Mouse (Mus musculus) limb, embryonic 12.5 days (tissue): ENCODE data around the gene Ndufa13. TPM values are rescaled to one million over a fixed set of nuclear protein-coding genes. Genes with fewer than 3 reads are reported as not detected.
A peak's percentile ranks its signal among the peaks of the same experiment; 100 is the strongest.

ENCODE experiments used
- ATAC-seq: fragments of 200-750 bp; cut with Nextera tagmentation; 2 replicates; pipeline ENCODE4 v1.8.0; 2017; ENCODE audit warnings: low read depth, moderate TSS enrichment; ENCODE audit not compliant: insufficient number of reproducible peaks, insufficient read depth, low FRiP score, low TSS enrichment
- H3K27ac ChIP-seq: fragments of 300-500 bp; sonication (generic); 2 replicates; pipeline ENCODE4 v1.5.1; 2016; ENCODE audit warnings: mild to moderate bottlenecking, moderate library complexity
- H3K27me3 ChIP-seq: fragments of 300-500 bp; sonication (generic); 2 replicates; pipeline ENCODE4 v1.6.1; 2016; ENCODE audit warnings: mild to moderate bottlenecking, moderate library complexity
- H3K36me3 ChIP-seq: fragments of 300-500 bp; sonication (generic); 2 replicates; pipeline ENCODE4 v1.6.1; 2016; ENCODE audit warnings: mild to moderate bottlenecking, moderate library complexity
- H3K4me1 ChIP-seq: fragments of 300-500 bp; sonication (generic); replicated peaks from 2 replicates; pipeline ENCODE4 v1.6.1; 2016
- H3K4me2 ChIP-seq: fragments of 300-500 bp; sonication (generic); 2 replicates; pipeline ENCODE4 v1.6.1; 2016; ENCODE audit warnings: mild to moderate bottlenecking, moderate library complexity
- H3K4me3 ChIP-seq: fragments of 300-500 bp; sonication (generic); replicated peaks from 2 replicates; pipeline ENCODE4 v1.5.1; 2016; ENCODE audit warnings: mild to moderate bottlenecking
- H3K9ac ChIP-seq: fragments of 300-500 bp; sonication (generic); replicated peaks from 2 replicates; pipeline ENCODE4 v1.6.1; 2016; ENCODE audit warnings: mild to moderate bottlenecking, moderate library complexity
- H3K9me3 ChIP-seq: fragments of 300-500 bp; sonication (generic); 2 replicates; pipeline ENCODE4 v1.6.1; 2016; ENCODE audit warnings: mild to moderate bottlenecking, moderate library complexity
- WGBS: fragments of 180-500 bp; shearing (Covaris S2); methylation state at CpG from one replicate; pipeline ENCODE4 v1.1.7; 2016; 5-methylcytosine and 5-hydroxymethylcytosine counted together
- polyA plus RNA-seq: library from polyadenylated mRNA; unstranded; fragments of >200 nt; fragmentation: Nextera tagmentation; extraction: Ambion mirVana; gene quantifications from 2 replicates; pipeline ENCODE4 v1.2.1, GENCODE M21; 2016

Ndufa13 gene
- polyA plus RNA-seq, 1 experiment from 2014 or later, result 172 TPM

DNA sequence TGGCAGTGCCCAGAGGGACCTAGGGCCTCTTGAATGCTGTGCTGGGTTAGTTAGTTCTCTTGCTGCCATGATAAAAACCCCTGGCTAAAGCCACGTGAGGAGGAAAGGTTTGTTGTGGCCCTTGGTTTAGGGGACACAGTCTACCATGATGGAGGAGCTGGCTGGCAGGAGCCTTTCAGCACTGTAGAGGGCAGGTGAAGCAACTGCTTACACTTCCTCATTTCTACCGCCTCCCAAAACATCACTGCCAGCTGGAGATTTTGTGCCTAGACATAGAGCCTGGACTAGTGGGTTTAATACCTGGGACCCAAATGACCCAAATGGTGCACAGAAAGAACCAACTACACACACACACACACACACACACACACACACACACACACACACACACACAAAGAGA lies 41.1 kb downstream of the Ndufa13 start:
- H3K4me2 ChIP-seq, result no peak overlapping the region
- H3K9me3 ChIP-seq, result no peaks in the 10 kb centered on the region
- no peak for ATAC-seq
- 0 out of 2 replicates have a peak, but pooled peaks cover 8% of the 10 kb centered on the region for H3K36me3 ChIP-seq
- WGBS, result 67% methylated on average over 2 of the region's 2 CpGs
- H3K27me3 ChIP-seq, result no peaks in the 10 kb centered on the region
- H3K4me1 ChIP-seq, result no peaks in the 10 kb centered on the region
- no peak overlapping the region for H3K4me3 ChIP-seq
- 0 out of 2 replicates have a peak overlapping the region, but pooled peaks have one; percentile 18 for H3K9ac ChIP-seq
- H3K27ac ChIP-seq, result no peak overlapping the region

DNA sequence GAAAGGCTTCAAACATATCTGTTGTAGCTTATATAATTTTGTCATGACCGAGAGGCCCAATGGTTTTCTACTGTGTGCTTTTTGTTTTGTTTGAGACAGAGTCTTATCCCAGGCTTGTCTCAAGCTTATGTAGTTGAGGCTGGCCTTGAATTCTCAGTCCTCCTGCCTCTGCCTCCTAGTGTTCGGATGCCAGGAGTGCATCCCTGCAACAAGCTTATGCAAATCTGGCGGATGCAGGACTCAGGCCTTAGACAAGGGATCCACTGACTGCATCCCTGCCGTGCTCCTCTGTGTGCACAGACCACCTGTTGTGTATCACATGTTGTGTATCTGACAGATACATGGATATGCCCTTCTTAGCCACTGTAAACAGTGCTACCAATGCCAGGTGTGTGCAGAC lies 41.6 kb downstream of the Ndufa13 start:
- Histone ChIP-seq H3K9me3 (no peaks in the 10 kb centered on the region), H3K36me3 (0 out of 2 replicates have a peak, but pooled peaks cover 8% of the 10 kb centered on the region), H3K27ac (no peak overlapping the region), H3K4me3 (no peak overlapping the region), H3K4me2 (no peak overlapping the region), H3K27me3 (no peaks in the 10 kb centered on the region), H3K9ac (0 out of 2 replicates have a peak overlapping the region, but pooled peaks have one; percentile 18), H3K4me1 (no peaks in the 10 kb centered on the region)
- 63% methylated on average over 4 of the region's 4 CpGs for WGBS
- ATAC-seq, result no peak

DNA sequence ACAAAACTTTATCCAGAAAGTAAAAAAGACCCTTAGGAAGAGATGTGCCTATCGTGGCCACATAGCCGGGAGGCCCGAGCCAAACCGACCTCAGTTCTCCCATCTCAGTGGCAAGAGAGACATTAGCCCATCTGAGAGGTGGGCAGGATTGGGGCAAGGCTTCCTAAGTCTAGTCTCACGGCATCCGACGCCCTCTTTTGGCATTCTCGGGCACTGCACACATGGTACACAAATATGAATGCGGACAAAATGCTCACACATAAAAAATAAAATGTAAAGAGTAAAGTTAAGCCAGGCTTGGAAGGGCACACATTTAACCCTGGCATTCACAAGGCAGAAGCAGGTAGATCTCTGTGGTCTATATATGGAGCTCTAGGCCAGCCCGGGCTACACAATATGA lies 48.5 kb downstream of the Ndufa13 start:
- no peak overlapping the region for H3K27ac ChIP-seq
- no peak overlapping the region for H3K4me2 ChIP-seq
- 92% methylated on average over 10 of the region's 10 CpGs for WGBS
- no peaks in the 10 kb centered on the region for H3K36me3 ChIP-seq
- no peak overlapping the region for H3K9ac ChIP-seq
- H3K4me3 ChIP-seq, result no peak overlapping the region
- no peaks in the 10 kb centered on the region for H3K27me3 ChIP-seq
- peaks cover 4% of the 10 kb centered on the region; the same call in 1 of the 2 replicates for H3K9me3 ChIP-seq
- no peak for ATAC-seq
- no peaks in the 10 kb centered on the region for H3K4me1 ChIP-seq

DNA sequence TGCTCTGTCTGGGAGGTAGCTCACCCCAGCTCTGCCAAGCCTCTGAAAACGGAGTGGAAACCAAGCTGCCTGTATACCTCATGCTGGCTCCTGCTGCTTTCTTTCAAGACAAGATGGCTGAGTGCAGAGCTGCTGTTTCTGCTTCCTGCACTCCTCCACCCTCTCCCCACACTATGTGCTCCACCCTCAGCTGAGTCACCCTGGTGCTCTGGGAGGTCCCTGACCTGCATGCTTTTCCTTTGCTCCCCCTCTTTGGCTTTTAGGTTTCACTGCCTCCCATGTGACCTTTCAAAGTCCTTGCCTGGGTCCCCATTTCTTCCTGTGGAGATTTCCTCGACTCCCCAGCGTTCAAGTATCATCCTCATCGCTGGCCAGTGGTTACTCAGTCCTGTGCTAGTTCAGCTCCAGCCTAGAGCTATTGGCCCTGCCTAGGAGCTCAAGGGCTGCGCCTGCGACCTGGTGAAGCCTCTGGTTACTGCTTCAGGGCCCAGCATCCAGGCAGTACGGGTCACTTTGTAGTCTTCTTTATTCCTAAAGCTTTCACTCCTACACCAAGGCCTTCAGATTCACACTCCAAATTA lies 51.3 kb downstream of the Ndufa13 start:
- 78% methylated on average over 7 of the region's 7 CpGs for WGBS
- ATAC-seq, result no peak
- Histone ChIP-seq H3K27me3 (no peaks in the 10 kb centered on the region), H3K36me3 (no peaks in the 10 kb centered on the region), H3K27ac (no peak overlapping the region), H3K9me3 (peaks cover 4% of the 10 kb centered on the region; the same call in 1 of the 2 replicates), H3K9ac (no peak overlapping the region), H3K4me3 (no peak overlapping the region), H3K4me1 (no peaks in the 10 kb centered on the region), H3K4me2 (no peak overlapping the region)

DNA sequence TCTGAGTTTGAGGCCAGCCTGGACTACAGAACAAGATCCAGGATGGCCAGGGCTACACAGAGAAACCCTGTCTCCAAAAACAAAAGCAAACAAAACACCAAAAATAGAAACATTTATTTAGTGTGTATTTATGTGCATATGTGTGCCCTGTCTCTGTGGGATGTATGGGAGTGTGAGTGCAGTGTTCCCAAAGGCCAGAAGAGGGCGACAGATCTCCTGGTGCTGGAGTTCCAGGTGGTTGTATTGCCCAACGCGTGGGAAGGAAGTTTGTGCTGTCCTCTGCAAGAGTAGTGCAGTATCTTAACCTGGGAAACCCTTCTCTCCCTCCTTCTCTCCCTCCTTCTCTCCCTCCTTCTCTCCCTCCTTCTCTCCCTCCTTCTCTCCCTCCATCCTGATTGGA lies 52.5 kb downstream of the Ndufa13 start:
- Histone ChIP-seq H3K4me2 (no peak overlapping the region), H3K27ac (no peak overlapping the region), H3K9ac (no peak overlapping the region), H3K9me3 (peaks cover 4% of the 10 kb centered on the region; the same call in 1 of the 2 replicates), H3K4me3 (no peak overlapping the region), H3K36me3 (no peaks in the 10 kb centered on the region), H3K4me1 (no peaks in the 10 kb centered on the region), H3K27me3 (no peaks in the 10 kb centered on the region)
- ATAC-seq, result no peak
- WGBS, result 47% methylated on average over 3 of the region's 3 CpGs

DNA sequence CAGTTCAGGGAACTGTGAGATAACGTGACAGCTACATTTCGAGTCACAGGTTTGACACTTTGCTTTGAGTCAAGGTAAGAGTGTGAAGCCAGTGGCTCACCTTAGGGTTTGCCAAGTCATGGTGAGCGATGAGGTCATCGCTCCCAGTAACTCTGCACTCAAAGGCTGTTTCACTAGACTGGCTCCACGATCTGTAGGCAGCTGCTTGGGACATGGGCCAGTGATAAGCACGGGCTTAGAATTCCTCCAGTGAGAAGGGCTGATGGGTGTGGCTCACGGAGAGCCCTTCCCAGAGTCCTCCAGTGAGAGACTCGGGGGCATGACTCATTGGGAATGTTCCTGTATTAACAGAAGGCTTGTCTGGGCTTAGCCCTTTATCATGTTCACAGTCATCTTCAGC lies 53.4 kb downstream of the Ndufa13 start:
- Histone ChIP-seq H3K9me3 (peaks cover 4% of the 10 kb centered on the region; the same call in 1 of the 2 replicates), H3K4me1 (no peaks in the 10 kb centered on the region), H3K4me3 (no peak overlapping the region), H3K4me2 (no peak overlapping the region), H3K27ac (no peak overlapping the region), H3K36me3 (no peaks in the 10 kb centered on the region), H3K27me3 (no peaks in the 10 kb centered on the region), H3K9ac (no peak overlapping the region)
- 86% methylated on average over 8 of the region's 8 CpGs for WGBS
- ATAC-seq, result no peak

DNA sequence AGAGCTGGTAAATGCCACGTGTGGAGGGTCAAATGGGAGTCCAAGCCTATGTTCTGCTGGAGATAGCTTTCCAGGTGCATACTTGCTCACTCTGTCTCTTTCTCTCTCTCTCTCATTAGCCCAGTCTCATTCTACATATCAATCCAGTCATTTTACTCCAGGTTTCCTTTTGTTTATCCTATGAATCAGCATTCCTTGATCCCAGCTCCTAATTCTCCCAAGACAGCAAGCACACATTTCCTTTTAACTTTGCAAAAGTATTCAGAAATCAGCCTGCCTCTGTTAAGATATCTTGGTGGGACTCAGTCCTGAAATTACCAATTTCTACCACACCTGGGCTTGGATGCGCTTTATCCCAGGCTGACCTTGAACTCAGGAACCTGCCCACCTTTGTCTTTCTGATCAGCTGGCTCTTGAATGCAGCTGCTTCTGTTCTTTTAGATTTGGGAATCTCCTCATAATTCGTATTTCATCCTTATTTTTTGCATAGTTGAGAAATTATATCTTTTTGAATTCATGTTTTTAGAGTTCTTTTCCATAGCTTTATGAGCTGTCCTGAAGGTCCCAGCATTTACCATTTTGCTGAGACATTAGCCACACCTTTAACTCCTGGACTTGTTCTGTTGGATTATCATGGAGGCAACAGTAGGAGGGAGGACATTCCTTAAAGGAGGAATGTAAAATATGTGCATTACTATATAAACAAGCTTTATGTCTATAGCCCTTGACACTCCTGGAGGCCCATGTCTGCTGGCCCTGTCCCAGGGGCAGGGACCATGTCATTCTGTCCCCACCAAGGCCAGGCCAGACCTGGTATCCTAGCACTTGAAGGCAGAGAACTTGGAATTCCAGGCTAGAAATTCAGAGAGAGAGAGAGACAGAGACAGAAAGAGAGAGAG lies 54.9 kb downstream of the Ndufa13 start:
- WGBS, result 77% methylated on average over 3 of the region's 3 CpGs
- ATAC-seq, result no peak
- H3K27me3 ChIP-seq, result no peaks in the 10 kb centered on the region
- no peak overlapping the region for H3K27ac ChIP-seq
- H3K4me3 ChIP-seq, result no peak overlapping the region
- H3K9me3 ChIP-seq, result no peaks in the 10 kb centered on the region
- H3K4me1 ChIP-seq, result no peaks in the 10 kb centered on the region
- no peak overlapping the region for H3K4me2 ChIP-seq
- H3K36me3 ChIP-seq, result no peaks in the 10 kb centered on the region
- H3K9ac ChIP-seq, result no peak overlapping the region

Other genes starting within 250 kb of the Ndufa13 start
- 2.9 and 3.6 TPM in 2 replicates for gene Zfp964, start 248.1 kb downstream of the Ndufa13 start, polyA plus RNA-seq
- 32.0 and 32.2 TPM in 2 replicates for gene Zfp869, start 191.8 kb downstream of the Ndufa13 start, polyA plus RNA-seq
- gene Zfp963, start 152.6 kb downstream of the Ndufa13 start, polyA plus RNA-seq, result 5.9 and 7.2 TPM in 2 replicates
- gene Gm20422, start 127.7 kb downstream of the Ndufa13 start, polyA plus RNA-seq, result not detected in 2 replicates
- gene Atp13a1, start 111.4 kb downstream of the Ndufa13 start, polyA plus RNA-seq, result 53.3 and 57.7 TPM in 2 replicates
- gene Zfp866, start 111.4 kb downstream of the Ndufa13 start, polyA plus RNA-seq, result 38.1 and 40.3 TPM in 2 replicates
- 5.8 and 7.5 TPM in 2 replicates for gene Gmip, start 93.9 kb downstream of the Ndufa13 start, polyA plus RNA-seq
- gene Lpar2, start 80.1 kb downstream of the Ndufa13 start, polyA plus RNA-seq, result 0.83 and 1.3 TPM in 2 replicates
- 7.5 and 10.0 TPM in 2 replicates for gene Pbx4, start 70.1 kb downstream of the Ndufa13 start, polyA plus RNA-seq
- 0.78 and 0.79 TPM in 2 replicates for gene Cilp2, start 14.9 kb downstream of the Ndufa13 start, polyA plus RNA-seq
- gene Tssk6, start 374 bp downstream of the Ndufa13 start, polyA plus RNA-seq, result 6.2 and 7.3 TPM in 2 replicates
- gene Yjefn3, start 154 bp upstream of the Ndufa13 start, polyA plus RNA-seq, result 6.0 and 7.4 TPM in 2 replicates
- 51.3 and 68.4 TPM in 2 replicates for gene Gatad2a, start 93.8 kb upstream of the Ndufa13 start, polyA plus RNA-seq
- 62.7 and 65.3 TPM in 2 replicates for gene Mau2, start 140.2 kb upstream of the Ndufa13 start, polyA plus RNA-seq
- 55.9 and 58.9 TPM in 2 replicates for gene Sugp1, start 140.3 kb upstream of the Ndufa13 start, polyA plus RNA-seq
- gene Tm6sf2, start 170.4 kb upstream of the Ndufa13 start, polyA plus RNA-seq, result 0.79 and 0.96 TPM in 2 replicates
- not detected in 2 replicates for gene Hapln4, start 180.9 kb upstream of the Ndufa13 start, polyA plus RNA-seq
- 0.56 and 1.1 TPM in 2 replicates for gene Ncan, start 218.3 kb upstream of the Ndufa13 start, polyA plus RNA-seq
- 21.4 and 22.7 TPM in 2 replicates for gene Nr2c2ap, start 228.8 kb upstream of the Ndufa13 start, polyA plus RNA-seq
- gene Rfxank, start 236.6 kb upstream of the Ndufa13 start, polyA plus RNA-seq, result 26.6 and 28.4 TPM in 2 replicates
- gene Borcs8, start 236.9 kb upstream of the Ndufa13 start, polyA plus RNA-seq, result 44.7 and 47.6 TPM in 2 replicates
- gene Mef2b, start 237.2 kb upstream of the Ndufa13 start, polyA plus RNA-seq, result 0.49 and 1.1 TPM in 2 replicates